Mouse (Mus musculus) heart, postnatal 0 days (tissue): ENCODE measurements at regions not wholly inside any gene's neighbourhood (a gene's known extent, or its start where the extent isn't known, plus 50 kb on each side); places are given as distances from the start of the nearest gene placed in this dataset.

Experiments
- CTCF ChIP-seq: IDR thresholded peaks from 2 replicates; pipeline ENCODE4 v1.5.1; 2016; ENCODE audit warnings: antibody characterized with exemption, control low read depth, low read depth
- EP300 ChIP-seq: IDR thresholded peaks from 2 replicates; pipeline ENCODE4 v1.6.1; 2016; ENCODE audit warnings: antibody characterized with exemption, low read depth

DNA sequence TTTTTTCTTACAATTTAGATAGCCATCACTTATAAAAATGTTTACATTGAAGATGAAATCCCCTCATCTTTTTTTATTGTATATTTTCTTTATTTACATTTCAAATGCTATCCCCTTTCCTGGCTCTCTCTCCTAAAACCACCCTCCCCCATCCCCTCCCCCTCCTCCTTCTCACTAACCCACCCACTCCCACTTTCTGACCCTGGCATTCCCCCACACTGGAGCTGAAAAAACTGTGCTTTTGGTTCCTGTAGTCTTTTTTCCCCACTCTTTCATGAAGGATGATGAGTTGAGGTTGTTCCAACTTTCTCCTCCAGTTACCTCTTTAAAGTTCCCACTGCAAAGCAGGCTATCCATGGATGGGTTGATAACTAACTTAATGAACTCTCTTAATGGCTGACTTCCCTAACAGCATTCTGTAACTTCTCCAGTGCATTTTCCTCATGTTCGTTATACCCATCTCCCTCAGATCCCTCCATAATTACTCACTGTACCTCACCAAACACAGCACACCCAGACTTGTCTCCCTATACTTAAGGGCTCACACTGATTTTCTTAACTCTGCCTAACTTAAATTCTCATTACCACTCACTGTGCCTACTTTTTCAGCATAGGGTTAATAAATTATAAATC lies 270.1 kb upstream of the Epha7 start:
- no peak for TF ChIP-seq CTCF
- no peak for TF ChIP-seq EP300
